Mouse (Mus musculus): ENCODE data around the gene Vmp1.

The Vmp1 gene

GRCm38 (mm10) chr11:86598572-86598971 lies 85.1 kb downstream of the Vmp1 start:
- DNase-seq = no peak

GRCm38 (mm10) chr11:86598154-86598553 lies 85.5 kb downstream of the Vmp1 start:
- no peak for DNase-seq

GRCm38 (mm10) chr11:86596976-86597375 lies 86.7 kb downstream of the Vmp1 start:
- DNase-seq = no peak

- DNase-seq = no peak
Observed at GRCm38 (mm10) chr11:86596187-86596960, 87.3 kb downstream of the Vmp1 start.

GRCm38 (mm10) chr11:86595366-86595765 lies 88.3 kb downstream of the Vmp1 start:
- DNase-seq = no peak

GRCm38 (mm10) chr11:86594188-86594876 lies 89.3 kb downstream of the Vmp1 start:
- DNase-seq = no peak

- DNase-seq = no peak
Observed at GRCm38 (mm10) chr11:86593443-86593842, 90.2 kb downstream of the Vmp1 start.

GRCm38 (mm10) chr11:86592993-86593392 lies 90.6 kb downstream of the Vmp1 start:
- DNase-seq = no peak

GRCm38 (mm10) chr11:86591931-86592616 lies 91.6 kb downstream of the Vmp1 start:
- no peak for DNase-seq

- no peak for DNase-seq
Observed at GRCm38 (mm10) chr11:86591301-86591845, 92.3 kb downstream of the Vmp1 start.

- DNase-seq = no peak
Observed at GRCm38 (mm10) chr11:86590579-86590978, 93.1 kb downstream of the Vmp1 start.

- no peak for DNase-seq
Observed at GRCm38 (mm10) chr11:86590066-86590465, 93.6 kb downstream of the Vmp1 start.

GRCm38 (mm10) chr11:86588583-86589298 lies 94.9 kb downstream of the Vmp1 start:
- no peak for DNase-seq

- no peak for DNase-seq
Observed at GRCm38 (mm10) chr11:86587830-86588229, 95.8 kb downstream of the Vmp1 start.

- no peak for DNase-seq
Observed at GRCm38 (mm10) chr11:86586868-86587792, 96.5 kb downstream of the Vmp1 start.

GRCm38 (mm10) chr11:86586177-86586867 lies 97.3 kb downstream of the Vmp1 start:
- no peak for DNase-seq

- DNase-seq = no peak
Observed at GRCm38 (mm10) chr11:86585598-86585984, 98.0 kb downstream of the Vmp1 start.

- no peak for DNase-seq
Observed at GRCm38 (mm10) chr11:86584898-86585597, 98.6 kb downstream of the Vmp1 start.

GRCm38 (mm10) chr11:86583990-86584897 lies 99.4 kb downstream of the Vmp1 start:
- no peak for DNase-seq
